Mouse (Mus musculus) liver, postnatal 0 days (tissue): ENCODE measurements around the gene Ndrg3.

Experiments
- CTCF ChIP-seq: sonication (generic); IDR thresholded peaks from 2 replicates; pipeline ENCODE4 v1.5.1; 2016; ENCODE audit warnings: antibody characterized with exemption, low read depth
- EP300 ChIP-seq: IDR thresholded peaks from 2 replicates; pipeline ENCODE4 v1.6.1; 2016; ENCODE audit warnings: antibody characterized with exemption, low read depth, mild to moderate bottlenecking

GRCm38 (mm10) chr2:157016529-157017270, 24.8 kb upstream of the Ndrg3 start:
- TF ChIP-seq EP300: no peak
- peak; percentile 44 for TF ChIP-seq CTCF
